Mouse (Mus musculus) layer of hippocampus, adult 2 months (tissue): ENCODE measurements around the gene Foxn3. TPM values are rescaled to one million over a fixed set of nuclear protein-coding genes. Genes with fewer than 3 reads are reported as not detected.

Experiments used
- DNase-seq, 2 experiments: peaks; one replicate each; pipeline ENCODE4 v3.0.0; 2022; ENCODE audit warnings: low spot score in 2 of 2
- H3K27ac ChIP-seq: fragments of 200-600 bp; 2 replicates; pipeline ENCODE4 v1.8.1; 2022
- H3K4me3 ChIP-seq: fragments of 200-600 bp; 2 replicates; pipeline ENCODE4 v1.8.1; 2022; ENCODE audit warnings: mild to moderate bottlenecking
- CTCF ChIP-seq: fragments of 200-600 bp; conservative IDR thresholded peaks from 2 replicates; pipeline ENCODE4 v1.8.1; 2022; ENCODE audit warnings: antibody characterized with exemption, mild to moderate bottlenecking, moderate library complexity
- total RNA-seq, 2 experiments: library from RNA; stranded (reverse); gene quantifications; 2 replicates each; pipeline ENCODE4 v1.2.3; 2021

Gene Foxn3
- total RNA-seq, 2 experiments from 2014 or later, result 45.9 to 53.7 TPM

DNA sequence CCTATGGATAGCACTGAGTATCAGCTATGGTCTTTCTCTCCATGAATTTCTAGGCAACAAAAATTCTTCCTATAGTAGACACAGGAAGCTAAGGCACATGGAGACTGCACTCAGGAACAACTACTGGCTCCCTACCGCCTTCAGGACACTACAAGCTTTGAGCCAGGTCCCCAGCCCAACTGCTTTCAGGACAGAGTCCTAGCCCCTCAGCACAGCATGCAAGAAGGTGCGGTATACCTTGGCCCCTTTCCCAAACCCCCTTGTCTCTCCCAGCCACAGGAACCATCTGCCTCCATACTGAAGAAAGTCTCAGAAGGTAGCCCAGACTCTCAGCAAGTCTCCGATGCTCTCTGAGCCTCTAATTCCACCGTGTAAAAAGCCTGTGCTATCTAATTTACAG lies 189.8 kb downstream of the Foxn3 start:
- no peak for TF ChIP-seq CTCF
- H3K27ac ChIP-seq, result peak overlapping the region; percentile 43; the same call in 1 of the 2 replicates
- DNase-seq, result no peak

DNA sequence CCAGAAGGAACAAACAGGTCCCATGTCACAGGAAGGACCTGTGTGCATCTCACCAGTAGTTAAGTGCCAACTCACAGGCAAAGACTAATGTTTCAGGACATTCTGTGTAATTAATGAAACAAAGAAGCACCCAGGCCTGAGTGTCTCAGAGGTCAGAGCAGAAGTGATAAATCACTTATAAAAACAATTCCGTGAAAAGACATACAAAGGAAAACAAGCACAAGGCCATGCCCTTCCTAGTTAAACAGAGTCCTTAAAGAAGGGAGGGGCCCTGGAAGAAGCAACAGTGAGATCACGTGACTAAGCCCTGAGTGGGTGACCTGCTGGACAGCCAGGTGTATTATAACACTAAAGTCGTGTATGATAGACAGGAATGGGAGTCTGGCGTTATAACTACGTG lies 191.9 kb downstream of the Foxn3 start:
- H3K27ac ChIP-seq, result no peak overlapping the region
- no peak for TF ChIP-seq CTCF
- H3K4me3 ChIP-seq, result no peak overlapping the region
- no peak for DNase-seq

More for the DNA sequence above, 189.8 kb downstream of the Foxn3 start:
- no peak overlapping the region for H3K4me3 ChIP-seq

DNA sequence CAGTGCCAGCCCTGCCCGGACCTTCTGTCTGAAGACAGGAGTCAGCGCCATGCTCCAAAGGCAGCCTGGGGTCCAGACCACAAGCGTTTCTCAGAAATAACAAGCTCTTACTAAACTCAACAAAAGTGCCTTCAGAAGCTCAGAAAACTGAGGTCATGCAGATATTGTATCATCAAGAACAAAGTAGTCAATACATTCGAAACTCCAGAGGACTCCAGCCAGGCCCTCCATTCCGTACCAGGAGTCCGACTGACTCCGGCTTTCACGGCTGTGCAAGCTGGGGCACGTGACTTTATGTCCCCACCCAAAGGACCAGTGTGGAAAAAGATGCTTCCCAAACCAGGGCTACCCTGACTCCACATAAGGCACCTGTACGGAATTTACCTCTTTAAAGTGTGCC lies 195.1 kb downstream of the Foxn3 start:
- DNase-seq, result no peak
- H3K27ac ChIP-seq, result peak overlapping the region; percentile 78
- no peak overlapping the region for H3K4me3 ChIP-seq
- no peak for TF ChIP-seq CTCF

DNA sequence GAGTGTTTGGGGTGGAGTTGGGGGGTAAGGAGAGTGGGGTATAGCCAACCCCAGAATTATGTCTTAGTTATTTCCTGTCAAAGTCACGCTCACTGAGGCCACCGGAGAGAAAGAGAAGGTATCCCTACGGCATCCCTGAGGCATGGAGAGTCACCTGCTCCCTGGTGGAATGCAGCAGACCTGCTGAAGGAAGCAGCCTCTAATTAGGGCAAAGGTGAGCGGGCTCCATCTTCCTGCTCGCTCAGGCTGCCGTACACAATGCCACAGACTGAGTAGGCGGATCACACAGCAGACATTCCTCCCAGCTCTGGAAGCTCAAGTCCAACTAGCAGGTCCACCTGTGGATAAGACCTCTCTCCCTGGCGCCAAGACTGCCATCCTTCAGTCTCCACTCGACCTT lies 197.4 kb downstream of the Foxn3 start:
- Histone ChIP-seq H3K4me3 (no peak overlapping the region), H3K27ac (no peak overlapping the region; the same call in 1 of the 2 replicates)
- no peak for DNase-seq
- TF ChIP-seq CTCF, result no peak

DNA sequence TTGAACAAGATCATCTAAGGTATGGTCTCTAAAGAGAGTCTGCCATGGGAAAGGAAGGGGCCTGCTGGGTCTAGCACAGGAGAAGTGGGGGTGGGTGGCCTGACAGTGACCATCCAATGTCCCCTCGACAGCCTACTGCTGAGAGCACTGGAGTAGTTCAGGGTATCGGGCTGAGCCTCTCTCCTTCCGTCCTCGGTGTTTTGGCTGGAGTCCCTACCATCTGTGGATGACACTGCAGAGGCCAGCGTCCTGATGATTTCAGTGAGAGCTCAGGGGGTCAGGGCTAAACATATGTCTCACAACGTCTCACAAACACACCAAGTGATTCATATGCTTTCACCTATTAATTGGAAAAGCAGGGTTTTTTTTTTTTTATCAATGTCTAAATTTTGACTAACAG lies 199.2 kb downstream of the Foxn3 start:
- TF ChIP-seq CTCF, result no peak
- DNase-seq, result no peak
- Histone ChIP-seq H3K27ac (peak overlapping the region; percentile 64), H3K4me3 (no peak overlapping the region)

DNA sequence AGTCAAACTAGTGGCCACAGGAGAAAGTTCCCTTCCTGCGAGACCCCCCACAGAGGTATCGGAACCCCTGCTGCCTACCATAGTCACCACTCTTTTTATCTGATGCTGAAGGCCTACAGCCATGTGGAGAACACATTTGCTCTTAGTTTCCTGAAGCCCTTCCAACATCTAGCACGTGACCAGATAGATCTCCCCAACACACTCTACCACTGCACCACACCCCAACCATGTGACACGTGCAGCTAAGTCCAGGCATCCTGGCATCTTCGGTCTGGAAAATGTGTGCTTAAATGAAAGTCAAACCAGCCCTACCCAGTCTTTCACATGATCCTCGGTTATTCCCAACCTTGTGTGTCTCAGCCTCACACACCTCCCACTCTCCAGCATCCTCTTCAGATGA lies 200.4 kb downstream of the Foxn3 start:
- no peak overlapping the region for H3K27ac ChIP-seq
- no peak for TF ChIP-seq CTCF
- no peak for DNase-seq
- H3K4me3 ChIP-seq, result no peak overlapping the region

DNA sequence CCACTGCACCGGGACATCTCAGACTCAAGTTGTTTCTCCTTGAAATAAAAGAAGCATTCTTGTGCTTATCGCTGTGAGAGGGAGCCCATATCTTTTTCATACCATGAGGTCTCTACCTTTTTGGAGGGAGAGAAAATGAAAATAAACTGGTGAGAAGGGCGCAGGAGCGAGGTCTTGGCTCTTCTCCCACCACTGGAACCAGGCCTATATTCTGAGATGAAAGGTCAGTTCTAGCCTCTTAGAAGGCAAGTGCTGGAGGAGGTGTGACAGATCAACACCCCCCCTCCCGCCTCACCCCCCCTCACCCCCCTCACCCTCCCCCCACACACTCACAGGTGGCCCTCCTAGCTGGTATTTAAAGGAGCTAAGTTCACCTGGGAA lies 201.6 kb downstream of the Foxn3 start:
- H3K27ac ChIP-seq, result peak overlapping the region; percentile 43; the same call in 1 of the 2 replicates
- TF ChIP-seq CTCF, result no peak
- no peak for DNase-seq
- H3K4me3 ChIP-seq, result no peak overlapping the region

DNA sequence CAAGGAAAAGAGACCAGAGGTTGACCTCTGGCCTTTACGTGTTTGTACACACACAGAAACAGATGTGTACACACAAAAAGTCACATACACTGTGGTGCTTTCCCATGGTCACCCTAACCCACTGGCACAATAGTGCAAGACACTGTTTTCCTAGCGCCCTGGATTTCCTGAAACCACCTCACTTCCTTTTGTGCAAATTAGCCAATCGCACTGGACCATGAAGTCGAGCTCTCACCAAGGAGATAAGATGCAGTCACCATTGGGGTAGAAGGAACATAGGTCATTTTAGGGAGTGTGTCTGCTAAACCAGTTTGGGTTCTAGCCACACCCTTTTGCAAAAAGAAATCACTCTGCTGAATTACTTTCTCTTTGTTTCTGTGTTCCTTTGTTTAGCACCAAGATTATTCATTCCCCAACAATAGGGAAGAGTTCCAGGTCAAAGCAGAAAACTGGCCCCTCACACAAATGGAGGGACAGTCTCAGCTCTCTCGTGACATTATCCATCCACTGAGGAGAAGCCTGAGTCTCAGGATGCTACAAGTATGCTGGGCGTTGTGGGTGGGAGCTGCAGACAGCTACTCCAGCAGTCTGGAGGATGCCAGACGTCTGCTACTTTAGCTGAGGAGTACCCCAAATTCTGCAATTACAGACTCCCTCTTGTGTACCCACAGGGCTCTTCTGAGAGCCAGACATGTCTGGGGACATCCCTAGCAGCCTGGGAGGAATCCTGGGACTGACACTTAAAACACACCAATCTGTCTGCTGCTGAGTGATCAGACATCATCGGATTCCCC lies 202.2 kb downstream of the Foxn3 start:
- DNase-seq, result no peak
- Histone ChIP-seq H3K4me3 (no peak overlapping the region), H3K27ac (peak overlapping the region; percentile 43; the same call in 1 of the 2 replicates)
- TF ChIP-seq CTCF, result no peak

DNA sequence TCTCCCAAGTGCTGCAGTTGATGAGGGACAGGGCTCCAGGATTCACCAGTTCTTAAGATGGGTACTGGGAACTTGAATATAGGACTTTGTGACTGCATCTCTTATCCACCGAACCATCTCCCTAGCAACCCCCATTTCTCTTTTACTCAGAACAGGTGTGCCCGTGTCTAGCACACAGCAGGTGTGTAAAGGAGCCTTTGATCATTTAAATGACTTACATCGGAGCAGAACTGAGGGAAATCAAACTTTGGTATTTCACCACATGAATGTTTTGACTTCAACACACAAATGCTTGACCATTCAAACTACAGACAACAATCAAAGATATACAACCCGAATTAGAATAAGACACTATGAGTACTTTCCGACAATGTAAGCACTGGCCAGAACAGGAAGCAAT lies 204.7 kb downstream of the Foxn3 start:
- no peak for DNase-seq
- no peak overlapping the region for H3K27ac ChIP-seq
- no peak overlapping the region for H3K4me3 ChIP-seq
- TF ChIP-seq CTCF, result no peak

DNA sequence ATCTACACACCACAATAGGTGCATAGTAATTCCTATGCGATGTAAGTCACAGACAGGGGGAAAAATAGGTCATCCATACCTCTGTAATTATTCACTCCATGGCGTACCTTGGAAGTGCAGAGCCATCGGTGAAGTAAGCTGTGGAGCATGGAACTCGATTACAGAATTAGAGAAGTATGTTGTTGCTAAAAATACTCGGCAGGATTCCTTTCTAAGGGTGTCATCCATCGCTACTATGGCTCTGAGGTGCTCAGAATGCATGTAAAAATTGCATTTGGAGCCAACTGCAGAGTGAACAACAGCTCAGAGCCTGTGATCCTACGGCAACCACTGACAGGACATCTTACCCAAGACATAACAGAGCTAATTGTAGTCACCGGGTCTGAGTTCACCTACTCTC lies 206.7 kb downstream of the Foxn3 start:
- no peak for DNase-seq
- no peak overlapping the region for H3K27ac ChIP-seq
- no peak for TF ChIP-seq CTCF
- H3K4me3 ChIP-seq, result no peak overlapping the region

DNA sequence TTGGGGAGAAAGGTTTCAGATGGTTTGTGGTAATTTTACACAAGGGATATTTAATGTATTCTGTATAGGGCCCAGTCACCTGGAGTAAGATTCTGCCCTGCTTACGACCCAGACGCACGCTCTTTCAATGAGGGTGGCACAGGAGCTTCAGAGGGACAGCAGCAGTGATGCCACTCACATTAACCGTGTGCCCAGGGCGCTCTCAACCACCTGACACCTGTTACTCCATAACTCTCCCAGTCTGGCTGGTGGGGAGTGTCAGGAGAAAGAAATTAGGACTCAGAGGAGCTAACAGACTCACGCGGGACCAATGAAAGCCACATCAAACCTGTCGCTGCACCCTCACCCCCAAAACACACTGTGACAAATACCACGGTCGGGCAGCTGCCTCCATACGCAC lies 209.7 kb downstream of the Foxn3 start:
- Histone ChIP-seq H3K4me3 (no peak overlapping the region), H3K27ac (no peak overlapping the region)
- TF ChIP-seq CTCF, result no peak
- DNase-seq, result no peak

DNA sequence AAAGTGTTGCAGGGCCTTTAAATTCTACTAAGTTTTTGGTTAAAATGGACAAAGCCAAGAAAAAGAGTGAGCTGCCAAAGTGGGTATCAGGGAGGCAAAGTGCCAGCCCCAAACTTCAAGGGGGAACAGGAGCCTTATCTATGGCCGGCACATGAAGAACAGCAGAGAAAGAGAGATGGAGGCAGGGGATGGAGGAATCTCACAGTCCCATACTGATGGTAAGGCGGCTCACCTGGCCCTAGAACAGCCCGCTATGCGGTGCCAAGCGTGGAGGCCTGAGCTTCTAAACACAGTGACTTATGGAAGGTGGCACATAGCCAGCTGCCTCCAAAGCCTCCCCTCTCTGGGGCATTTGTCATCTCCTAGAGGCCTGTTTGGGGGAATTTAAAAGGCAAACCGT lies 210.8 kb downstream of the Foxn3 start:
- no peak for TF ChIP-seq CTCF
- Histone ChIP-seq H3K27ac (no peak overlapping the region), H3K4me3 (no peak overlapping the region)
- no peak for DNase-seq

DNA sequence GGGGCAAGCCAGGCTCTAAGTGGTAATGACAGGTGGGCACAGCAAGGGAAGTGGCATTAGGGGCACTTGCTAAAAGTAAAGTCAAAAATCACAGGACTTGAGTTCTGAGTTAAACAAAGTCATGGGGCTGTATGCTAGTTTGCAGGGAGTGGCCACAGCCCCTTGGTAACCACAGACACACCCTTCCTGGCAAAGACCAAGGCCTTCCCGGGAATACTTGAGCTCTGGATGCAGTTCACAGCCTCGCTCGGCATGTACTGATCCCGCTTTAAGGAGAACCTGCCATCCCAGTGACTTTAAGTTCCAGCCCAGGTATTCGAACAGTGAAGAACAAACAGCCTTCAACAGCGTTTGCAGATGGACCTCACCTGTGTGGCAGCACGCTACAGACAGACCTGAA lies 211.2 kb downstream of the Foxn3 start:
- no peak for DNase-seq
- no peak for TF ChIP-seq CTCF
- Histone ChIP-seq H3K4me3 (no peak overlapping the region), H3K27ac (no peak overlapping the region; the same call in 1 of the 2 replicates)

DNA sequence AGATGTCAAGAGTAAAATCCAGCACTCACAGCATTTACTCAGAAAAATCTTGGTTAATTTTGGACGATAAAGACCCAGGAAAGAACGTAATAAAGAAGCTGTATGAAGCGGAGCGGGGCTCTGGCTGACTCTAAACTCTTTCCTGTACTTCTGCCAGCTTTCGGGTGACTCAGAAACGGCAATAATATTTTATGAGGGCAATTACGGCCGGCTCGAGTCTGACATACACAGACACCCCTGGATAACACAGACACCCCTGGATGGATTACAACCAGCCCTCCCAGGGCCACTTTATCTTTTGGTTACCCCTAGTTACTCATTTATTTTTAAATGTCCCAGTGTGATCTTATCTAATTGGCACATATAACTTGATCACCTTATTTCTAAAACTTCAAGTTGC lies 211.7 kb downstream of the Foxn3 start:
- Histone ChIP-seq H3K4me3 (no peak overlapping the region), H3K27ac (no peak overlapping the region; the same call in 1 of the 2 replicates)
- no peak for TF ChIP-seq CTCF
- no peak for DNase-seq
